Mouse (Mus musculus) myocyte (in vitro differentiated cells): ENCODE results near the gene St6galnac3.

ENCODE experiments used
- CEBPB ChIP-seq: IDR thresholded peaks from 2 replicates; pipeline ENCODE4 v1.6.1; 2011; ENCODE audit warnings: mild to moderate bottlenecking, moderate library complexity; ENCODE audit not compliant: poor library complexity, insufficient read depth, severe bottlenecking
- E2F4 ChIP-seq: IDR thresholded peaks from one replicate; pipeline ENCODE4 v1.6.1; 2011; ENCODE audit warnings: mild to moderate bottlenecking, control low read depth, moderate library complexity; ENCODE audit not compliant: insufficient read depth
- POLR2A ChIP-seq: IDR thresholded peaks from one replicate; pipeline ENCODE4 v1.6.1; 2011; ENCODE audit warnings: low read depth, mild to moderate bottlenecking, control low read depth, moderate library complexity; ENCODE audit not compliant: insufficient read length
- POLR2AphosphoS2 ChIP-seq: IDR thresholded peaks from one replicate; pipeline ENCODE4 v1.6.1; 2011; ENCODE audit warnings: low read depth, control low read depth; ENCODE audit not compliant: insufficient read length
- REST ChIP-seq: IDR thresholded peaks from one replicate; pipeline ENCODE4 v1.6.1; 2011; ENCODE audit warnings: mild to moderate bottlenecking, control low read depth, moderate library complexity; ENCODE audit not compliant: insufficient read depth, insufficient read length

DNA sequence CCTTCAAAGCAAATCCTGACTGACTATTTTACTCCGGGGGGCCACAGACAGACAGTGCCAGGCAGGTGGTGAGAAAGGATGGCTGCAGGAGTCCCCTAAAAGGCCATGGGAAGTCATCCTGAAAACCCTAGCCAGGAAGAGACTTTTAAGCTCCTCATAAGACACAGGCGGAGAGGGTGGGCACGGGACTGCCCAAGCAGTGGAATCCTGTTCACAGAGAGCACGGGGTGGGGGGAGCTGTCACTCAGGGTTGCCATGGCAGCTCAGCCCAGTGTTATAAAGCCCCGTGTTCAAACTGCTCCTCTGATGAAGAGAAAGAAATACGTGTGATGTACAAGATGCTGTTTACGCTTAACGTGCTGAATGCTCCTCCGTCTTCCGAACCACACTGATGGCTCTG is 375.0 kb downstream of the St6galnac3 start:
- TF ChIP-seq POLR2A (no peak), E2F4 (no peak), CEBPB (no peak), POLR2AphosphoS2 (no peak), REST (no peak)
